Mouse (Mus musculus): ENCODE results near the gene Map1s. TPM values are rescaled to one million over a fixed set of nuclear protein-coding genes. Genes with fewer than 3 reads are reported as not detected.

Gene Map1s
- polyA plus RNA-seq, 1 experiment = 24.2 TPM

GRCm38 (mm10) chr8:70876382-70876781 lies 29.4 kb upstream of the Map1s start:
- TF ChIP-seq CTCF (IDR thresholded peaks at IDR 0.05; ENCODE audit: borderline replicate concordance, insufficient read depth, low read length) (no peak), POLR2A (IDR thresholded peaks at IDR 0.05; ENCODE audit: low read depth, low read length) (no peak)

GRCm38 (mm10) chr8:70878178-70878577 lies 27.6 kb upstream of the Map1s start:
- TF ChIP-seq CTCF (IDR thresholded peaks at IDR 0.05; ENCODE audit: borderline replicate concordance, insufficient read depth, low read length) = no peak
- Histone ChIP-seq H3K4me3 (ENCODE audit: insufficient read depth, low read length) (no peak overlapping the region), H3K27ac (ENCODE audit: insufficient read depth, low read length) (no peak overlapping the region), H3K4me1 (ENCODE audit: control insufficient read depth, insufficient read depth, low read length) (peaks cover 3% of the 10 kb centered on the region)

More at GRCm38 (mm10) chr8:70876382-70876781, 29.4 kb upstream of the Map1s start:
- no peak overlapping the region for H3K4me3 ChIP-seq (ENCODE audit: insufficient read depth, low read length)
- peaks cover 3% of the 10 kb centered on the region for H3K4me1 ChIP-seq (ENCODE audit: control insufficient read depth, insufficient read depth, low read length)
- no peak overlapping the region for H3K27ac ChIP-seq (ENCODE audit: insufficient read depth, low read length)

- Histone ChIP-seq H3K27ac (ENCODE audit: insufficient read depth, low read length) (peak overlapping the region; percentile 84), H3K4me3 (ENCODE audit: insufficient read depth, low read length) (no peak overlapping the region), H3K4me1 (ENCODE audit: control insufficient read depth, insufficient read depth, low read length) (peaks cover 3% of the 10 kb centered on the region)
- TF ChIP-seq POLR2A (IDR thresholded peaks at IDR 0.05; ENCODE audit: low read depth, low read length) (no peak), CTCF (IDR thresholded peaks at IDR 0.05; ENCODE audit: borderline replicate concordance, insufficient read depth, low read length) (no peak)
Observed at GRCm38 (mm10) chr8:70879500-70879899, 26.2 kb upstream of the Map1s start.

GRCm38 (mm10) chr8:70880126-70880525 lies 25.6 kb upstream of the Map1s start:
- Histone ChIP-seq H3K27ac (ENCODE audit: insufficient read depth, low read length) (peak overlapping the region; percentile 84), H3K4me3 (ENCODE audit: insufficient read depth, low read length) (no peak overlapping the region), H3K4me1 (ENCODE audit: control insufficient read depth, insufficient read depth, low read length) (peaks cover 3% of the 10 kb centered on the region)
- no peak for TF ChIP-seq CTCF (IDR thresholded peaks at IDR 0.05; ENCODE audit: borderline replicate concordance, insufficient read depth, low read length)
- no peak for TF ChIP-seq POLR2A (IDR thresholded peaks at IDR 0.05; ENCODE audit: low read depth, low read length)

GRCm38 (mm10) chr8:70880546-70880945 lies 25.2 kb upstream of the Map1s start:
- Histone ChIP-seq H3K4me1 (ENCODE audit: control insufficient read depth, insufficient read depth, low read length) (peaks cover 3% of the 10 kb centered on the region), H3K4me3 (ENCODE audit: insufficient read depth, low read length) (no peak overlapping the region), H3K27ac (ENCODE audit: insufficient read depth, low read length) (peak overlapping the region; percentile 84)
- TF ChIP-seq POLR2A (IDR thresholded peaks at IDR 0.05; ENCODE audit: low read depth, low read length) (no peak), CTCF (IDR thresholded peaks at IDR 0.05; ENCODE audit: borderline replicate concordance, insufficient read depth, low read length) (no peak)

- TF ChIP-seq POLR2A (IDR thresholded peaks at IDR 0.05; ENCODE audit: low read depth, low read length) (no peak), CTCF (IDR thresholded peaks at IDR 0.05; ENCODE audit: borderline replicate concordance, insufficient read depth, low read length) (no peak)
- H3K27ac ChIP-seq (ENCODE audit: insufficient read depth, low read length) = no peak overlapping the region
- H3K4me3 ChIP-seq (ENCODE audit: insufficient read depth, low read length) = no peak overlapping the region
- peaks cover 3% of the 10 kb centered on the region for H3K4me1 ChIP-seq (ENCODE audit: control insufficient read depth, insufficient read depth, low read length)
Observed at GRCm38 (mm10) chr8:70884186-70884585, 21.5 kb upstream of the Map1s start.

- H3K27ac ChIP-seq (ENCODE audit: insufficient read depth, low read length) = no peak overlapping the region
- H3K4me3 ChIP-seq (ENCODE audit: insufficient read depth, low read length) = no peak overlapping the region
- H3K4me1 ChIP-seq (ENCODE audit: control insufficient read depth, insufficient read depth, low read length) = peaks cover 3% of the 10 kb centered on the region
- TF ChIP-seq CTCF (IDR thresholded peaks at IDR 0.05; ENCODE audit: borderline replicate concordance, insufficient read depth, low read length) (no peak), POLR2A (IDR thresholded peaks at IDR 0.05; ENCODE audit: low read depth, low read length) (no peak)
Observed at GRCm38 (mm10) chr8:70884683-70885082, 21.0 kb upstream of the Map1s start.

- no peak overlapping the region for H3K27ac ChIP-seq (ENCODE audit: insufficient read depth, low read length)
- H3K4me3 ChIP-seq (ENCODE audit: insufficient read depth, low read length) = no peak overlapping the region
- TF ChIP-seq POLR2A (IDR thresholded peaks at IDR 0.05; ENCODE audit: low read depth, low read length) (no peak), CTCF (IDR thresholded peaks at IDR 0.05; ENCODE audit: borderline replicate concordance, insufficient read depth, low read length) (no peak)
- peaks cover 3% of the 10 kb centered on the region for H3K4me1 ChIP-seq (ENCODE audit: control insufficient read depth, insufficient read depth, low read length)
Observed at GRCm38 (mm10) chr8:70885612-70886011, 20.1 kb upstream of the Map1s start.

GRCm38 (mm10) chr8:70887669-70888068 lies 18.1 kb upstream of the Map1s start:
- no peaks in the 10 kb centered on the region for H3K4me1 ChIP-seq (ENCODE audit: control insufficient read depth, insufficient read depth, low read length)
- no peak overlapping the region for H3K4me3 ChIP-seq (ENCODE audit: insufficient read depth, low read length)
- no peak for TF ChIP-seq CTCF (IDR thresholded peaks at IDR 0.05; ENCODE audit: borderline replicate concordance, insufficient read depth, low read length)
- no peak for TF ChIP-seq POLR2A (IDR thresholded peaks at IDR 0.05; ENCODE audit: low read depth, low read length)
- no peak overlapping the region for H3K27ac ChIP-seq (ENCODE audit: insufficient read depth, low read length)

GRCm38 (mm10) chr8:70890656-70891055 lies 15.1 kb upstream of the Map1s start:
- no peak for TF ChIP-seq CTCF (IDR thresholded peaks at IDR 0.05; ENCODE audit: borderline replicate concordance, insufficient read depth, low read length)
- TF ChIP-seq POLR2A (IDR thresholded peaks at IDR 0.05; ENCODE audit: low read depth, low read length) = no peak
- no peaks in the 10 kb centered on the region for H3K4me1 ChIP-seq (ENCODE audit: control insufficient read depth, insufficient read depth, low read length)
- no peak overlapping the region for H3K27ac ChIP-seq (ENCODE audit: insufficient read depth, low read length)
- H3K4me3 ChIP-seq (ENCODE audit: insufficient read depth, low read length) = no peak overlapping the region

- no peak for TF ChIP-seq POLR2A (IDR thresholded peaks at IDR 0.05; ENCODE audit: low read depth, low read length)
- no peak for TF ChIP-seq CTCF (IDR thresholded peaks at IDR 0.05; ENCODE audit: borderline replicate concordance, insufficient read depth, low read length)
- H3K27ac ChIP-seq (ENCODE audit: insufficient read depth, low read length) = no peak overlapping the region
- no peaks in the 10 kb centered on the region for H3K4me1 ChIP-seq (ENCODE audit: control insufficient read depth, insufficient read depth, low read length)
- no peak overlapping the region for H3K4me3 ChIP-seq (ENCODE audit: insufficient read depth, low read length)
Observed at GRCm38 (mm10) chr8:70891356-70891755, 14.4 kb upstream of the Map1s start.
